Mouse (Mus musculus) small intestine, adult 2 months (tissue): ENCODE measurements around the gene Tdrd7.

Experiments used
- CTCF ChIP-seq: fragments of 200-500 bp; IDR thresholded peaks from 2 replicates; pipeline ENCODE4 v1.5.1; 2012; ENCODE audit warnings: low read depth, mild to moderate bottlenecking, control low read depth, inconsistent platforms, low read length, moderate library complexity, mixed read lengths; ENCODE audit not compliant: insufficient replicate concordance, insufficient read length; ENCODE audit errors: extremely low read depth
- POLR2A ChIP-seq: fragments of 200-500 bp; IDR thresholded peaks from 2 replicates; pipeline ENCODE4 v1.6.1; 2012; ENCODE audit warnings: low read depth, mild to moderate bottlenecking, control low read depth, inconsistent platforms, low read length, moderate library complexity

DNA sequence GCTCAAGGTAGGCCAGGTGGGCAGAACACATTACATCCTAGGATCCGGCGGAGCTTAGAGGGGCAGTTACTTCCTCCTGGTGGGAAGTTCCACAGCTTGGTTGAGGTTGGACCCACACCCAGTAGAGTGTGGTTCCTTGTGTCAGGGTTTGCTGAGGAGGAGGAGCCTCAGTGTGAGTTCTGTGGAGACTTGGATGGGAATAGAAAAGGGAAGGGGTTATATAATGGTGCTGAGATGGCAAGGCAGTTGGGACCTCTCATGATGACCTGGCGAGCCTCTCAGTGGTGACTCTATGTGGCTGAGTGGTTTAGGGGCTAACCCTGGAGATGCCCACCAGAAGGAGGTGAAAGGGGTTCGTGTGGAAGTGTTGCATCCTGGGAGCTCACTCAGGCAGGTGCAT is 98.7 kb downstream of the Tdrd7 start:
- TF ChIP-seq POLR2A (no peak), CTCF (no peak)
